Mouse (Mus musculus) liver, postnatal 0 days (tissue): ENCODE data around the gene Mob1a.

Experiments
- CTCF ChIP-seq: sonication (generic); IDR thresholded peaks from 2 replicates; pipeline ENCODE4 v1.5.1; 2016; ENCODE audit warnings: antibody characterized with exemption, low read depth
- EP300 ChIP-seq: IDR thresholded peaks from 2 replicates; pipeline ENCODE4 v1.6.1; 2016; ENCODE audit warnings: antibody characterized with exemption, low read depth, mild to moderate bottlenecking

DNA sequence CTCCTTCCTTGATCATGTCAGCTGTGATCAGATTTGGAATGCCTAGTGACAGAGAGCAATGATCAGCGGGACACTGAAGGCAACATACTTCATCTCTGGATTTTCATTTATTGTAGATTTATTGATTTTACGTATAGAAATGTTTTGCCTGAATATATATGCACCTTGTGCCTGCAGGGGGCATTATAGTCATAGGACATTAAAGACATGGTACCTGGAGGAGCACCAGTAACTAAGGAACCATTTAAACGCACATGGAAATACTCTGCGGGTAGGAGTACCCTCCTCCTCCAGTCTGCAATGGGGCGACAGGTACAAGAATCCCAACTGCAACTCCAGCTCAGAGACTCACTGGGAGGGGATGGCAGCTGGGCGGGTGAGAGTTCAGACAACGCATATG is 16.8 kb upstream of the Mob1a start:
- TF ChIP-seq CTCF (peak; percentile 35), EP300 (no peak)
